Mouse (Mus musculus) heart, postnatal 0 days (tissue): Measurements from ENCODE around the gene Yju2.

Experiments used
- CTCF ChIP-seq: IDR thresholded peaks from 2 replicates; pipeline ENCODE4 v1.5.1; 2016; ENCODE audit warnings: antibody characterized with exemption, control low read depth, low read depth
- EP300 ChIP-seq: IDR thresholded peaks from 2 replicates; pipeline ENCODE4 v1.6.1; 2016; ENCODE audit warnings: antibody characterized with exemption, low read depth

DNA sequence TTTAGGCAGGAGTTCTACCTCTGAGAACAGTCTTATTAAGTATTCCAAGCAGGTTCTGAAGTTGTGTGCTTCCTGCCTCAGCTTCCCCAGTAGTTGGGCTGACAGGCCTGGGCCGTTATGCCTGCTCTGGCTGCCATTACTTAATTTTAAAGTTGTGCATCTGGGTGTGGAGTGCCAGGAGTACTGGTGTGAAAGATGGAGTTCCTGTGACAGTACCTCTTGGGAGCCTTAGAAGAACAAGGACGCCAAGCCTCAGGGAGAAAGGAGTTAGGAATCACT, 51.0 kb downstream of the Yju2 start:
- no peak for TF ChIP-seq EP300
- no peak for TF ChIP-seq CTCF
